Mouse (Mus musculus): ENCODE measurements around the gene Atp2a3.

GRCm38 (mm10) chr11:72944996-72945793 lies 15.8 kb upstream of the Atp2a3 start:
- no peak for TF ChIP-seq CTCF (IDR thresholded peaks at IDR 0.05; ENCODE audit: extremely low read depth, insufficient read depth, low read length)
- TF ChIP-seq POLR2A (IDR thresholded peaks at IDR 0.05; ENCODE audit: extremely low read depth, insufficient read depth, low read length), result no peak
